Mouse (Mus musculus): Measurements from ENCODE around the gene Vmn1r118.
"Not testable (repeated sequence)": the region's sequence is repeated elsewhere in the genome, so short reads cannot be mapped to it uniquely, and the experiment has no call there.

The Vmn1r118 gene

DNA sequence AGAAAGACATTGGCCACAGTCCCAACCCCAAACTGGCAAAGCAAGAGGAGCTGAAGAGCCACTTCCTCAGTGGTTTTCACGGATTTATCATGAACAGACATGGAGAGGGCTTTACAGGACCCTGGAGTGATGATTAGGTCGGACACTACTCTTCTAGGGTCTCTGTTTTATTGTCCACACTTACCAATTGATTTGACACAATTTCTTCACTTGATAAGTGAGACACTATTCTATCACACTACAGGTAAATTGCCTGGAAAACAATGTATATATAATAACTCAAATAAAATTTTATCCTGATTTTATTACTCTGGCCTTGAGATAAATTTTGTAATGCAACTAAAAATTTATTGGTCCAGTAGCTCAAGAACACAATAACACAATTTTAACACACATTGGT is at the start of gene Vmn1r118:
Vmn1r118 (minus strand) TSS at position 101 of the 400 bp plus-strand sequence.
- not testable (repeated sequence) for DNase-seq (ENCODE audit: low read depth, low spot score)

DNA sequence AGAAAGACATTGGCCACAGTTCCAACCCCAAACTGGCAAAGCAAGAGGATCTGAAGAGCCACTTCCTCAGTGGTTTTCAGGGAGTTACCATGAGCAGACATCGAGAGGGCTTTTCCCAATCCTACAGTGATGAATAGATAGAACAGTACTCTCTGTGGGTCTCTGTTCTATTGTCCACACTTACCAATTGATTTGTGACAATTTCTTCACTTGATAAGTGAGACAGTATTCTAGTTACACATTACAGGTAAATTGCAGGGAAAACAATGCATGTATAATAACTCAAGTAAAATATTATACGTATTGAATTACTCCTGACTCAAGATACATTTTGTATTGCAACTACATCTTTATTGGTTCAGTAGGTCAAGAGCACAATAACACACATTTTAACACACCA is 28.1 kb downstream of the Vmn1r118 start, which contains the start of gene Vmn1r117:
Vmn1r117 (minus strand) TSS at position 101 of the 400 bp plus-strand sequence.
- not testable (repeated sequence) for DNase-seq (ENCODE audit: low read depth, low spot score)

DNA sequence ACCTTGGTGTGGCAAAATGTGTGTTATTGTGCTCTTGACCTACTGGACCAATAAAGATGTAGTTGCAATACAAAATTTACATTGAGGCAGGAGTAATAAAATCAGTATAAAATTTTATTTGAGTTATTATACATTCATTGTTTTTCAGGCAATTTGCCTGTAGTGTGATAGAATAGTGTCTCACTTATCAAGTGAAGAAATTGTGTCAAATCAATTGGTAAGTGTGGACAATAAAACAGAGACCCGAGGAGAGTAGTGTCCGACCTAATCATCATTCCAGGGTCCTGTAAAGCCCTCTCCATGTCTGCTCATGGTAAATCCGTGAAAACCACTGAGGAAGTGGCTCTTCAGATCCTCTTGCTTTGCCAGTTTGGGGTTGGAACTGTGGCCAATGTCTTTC is 40.2 kb downstream of the Vmn1r118 start, which contains the start of gene Vmn1r116:
Vmn1r116 (plus strand) TSS at position 301 of the 400 bp plus-strand sequence.
- not testable (repeated sequence) for DNase-seq (ENCODE audit: low read depth, low spot score)
